Mouse (Mus musculus) forebrain, embryonic 16.5 days (tissue): ENCODE data around the gene Rnf26. TPM values are rescaled to one million over a fixed set of nuclear protein-coding genes. Genes with fewer than 3 reads are reported as not detected.

Experiments used
- ATAC-seq: fragments of 200-750 bp; cut with Nextera tagmentation; 2 replicates; pipeline ENCODE4 v1.8.0; 2017; ENCODE audit warnings: mild to moderate bottlenecking, moderate library complexity
- H3K27ac ChIP-seq: fragments of 300-500 bp; sonication (generic); 2 replicates; pipeline ENCODE4 v1.5.1; 2014; ENCODE audit warnings: low read length, control low read depth
- H3K27me3 ChIP-seq: fragments of 300-500 bp; sonication (generic); replicated peaks from 2 replicates; pipeline ENCODE4 v1.6.1; 2014; ENCODE audit warnings: low read length; ENCODE audit not compliant: control insufficient read depth, insufficient read depth
- H3K36me3 ChIP-seq: fragments of 300-500 bp; sonication (generic); 2 replicates; pipeline ENCODE4 v1.6.1; 2014; ENCODE audit not compliant: control insufficient read depth, insufficient read depth
- H3K4me1 ChIP-seq: fragments of 300-500 bp; sonication (generic); replicated peaks from 2 replicates; pipeline ENCODE4 v1.6.1; 2014; ENCODE audit warnings: low read length; ENCODE audit not compliant: control insufficient read depth, insufficient read depth
- H3K4me2 ChIP-seq: fragments of 300-500 bp; sonication (generic); 2 replicates; pipeline ENCODE4 v1.6.1; 2014; ENCODE audit warnings: mild to moderate bottlenecking, low read length, control low read depth
- H3K4me3 ChIP-seq: fragments of 300-500 bp; sonication (generic); replicated peaks from 2 replicates; pipeline ENCODE4 v1.5.1; 2014; ENCODE audit warnings: mild to moderate bottlenecking, low read length, control low read depth
- H3K9ac ChIP-seq: fragments of 300-500 bp; sonication (generic); replicated peaks from 2 replicates; pipeline ENCODE4 v1.6.1; 2014; ENCODE audit warnings: low read depth, low read length, control low read depth
- H3K9me3 ChIP-seq: fragments of 300-500 bp; sonication (generic); 2 replicates; pipeline ENCODE4 v1.6.1; 2016; ENCODE audit warnings: low read length; ENCODE audit not compliant: control insufficient read depth
- WGBS: fragments of 180-500 bp; shearing (Covaris S2); extraction: QIAGEN DNeasy Blood & Tissue Kit; methylation state at CpG from one replicate; pipeline ENCODE4 v1.1.7; 2014; 5-methylcytosine and 5-hydroxymethylcytosine counted together
- polyA plus RNA-seq: library from polyadenylated mRNA; unstranded; fragments of >200 nt; fragmentation: Nextera tagmentation; extraction: Ambion mirVana; gene quantifications from 2 replicates; pipeline ENCODE4 v1.2.1, GENCODE M21; 2015

Rnf26 gene
- polyA plus RNA-seq, 1 experiment from 2014 or later = 33.4 TPM

GRCm38 (mm10) chr9:44101490-44101889, 11.8 kb downstream of the Rnf26 start, which contains the start of gene Mfrp:
Gene Mfrp (plus strand): TSS chr9:44101729.
- H3K9me3 ChIP-seq = no peaks in the 10 kb centered on the region
- H3K4me1 ChIP-seq = peaks cover 8% of the 10 kb centered on the region
- H3K36me3 ChIP-seq = no peaks in the 10 kb centered on the region
- no peaks in the 10 kb centered on the region for H3K27me3 ChIP-seq
- H3K27ac ChIP-seq = no peak within 1 kb of the TSS
- H3K9ac ChIP-seq = no peak within 1 kb of the TSS
- no peak within 1 kb of the TSS for H3K4me2 ChIP-seq
- H3K4me3 ChIP-seq = no peak within 1 kb of the TSS
- ATAC-seq = no peak
- 59% methylated on average over 9 of the region's 9 CpGs for WGBS

DNA sequence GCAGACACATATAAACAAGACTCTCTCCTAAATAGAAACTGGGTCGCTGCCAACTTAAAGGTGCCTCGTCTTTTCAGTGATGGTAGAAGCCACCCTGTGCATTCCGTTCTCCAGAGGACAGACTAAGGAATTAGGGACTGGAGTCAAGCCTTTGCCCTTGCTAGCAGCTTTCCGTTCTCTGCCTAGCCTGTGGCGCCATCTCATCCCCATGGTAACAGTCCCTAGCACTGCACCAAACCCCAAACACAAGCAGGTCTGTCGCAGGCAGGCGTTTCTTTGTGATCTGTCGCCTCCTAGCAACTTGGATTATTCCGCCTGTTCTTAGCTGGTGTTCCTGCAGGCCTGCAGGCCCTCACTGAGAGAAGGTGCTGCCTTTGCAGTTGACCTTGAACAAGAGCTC, 16.8 kb downstream of the Rnf26 start:
- Histone ChIP-seq H3K9ac (no peak overlapping the region), H3K27me3 (no peaks in the 10 kb centered on the region), H3K27ac (peak overlapping the region; percentile 58), H3K4me3 (no peak overlapping the region), H3K36me3 (no peaks in the 10 kb centered on the region), H3K9me3 (no peaks in the 10 kb centered on the region), H3K4me1 (peaks cover 12% of the 10 kb centered on the region), H3K4me2 (no peak overlapping the region)
- peak; percentile 80 for ATAC-seq
- 11% methylated on average over 9 of the region's 9 CpGs for WGBS

DNA sequence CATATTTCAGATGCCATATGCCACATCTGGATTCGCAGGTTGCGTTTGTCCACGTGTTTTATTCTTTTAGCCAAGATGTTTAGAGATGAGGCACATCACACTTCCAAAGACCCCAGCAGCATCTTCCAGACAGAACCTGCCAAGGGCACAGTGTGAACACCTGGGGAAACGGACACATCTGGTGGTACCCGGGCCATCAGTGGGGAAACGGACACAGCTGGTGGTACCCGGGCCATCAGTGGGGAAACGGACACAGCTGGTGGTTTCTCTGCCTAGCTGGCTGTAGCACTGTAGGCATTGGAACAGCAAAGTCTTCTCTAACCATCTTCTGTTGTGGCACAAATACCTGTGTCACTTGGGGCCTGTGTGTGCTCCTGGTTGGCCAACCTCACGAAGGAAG, 17.5 kb downstream of the Rnf26 start:
- Histone ChIP-seq H3K36me3 (no peaks in the 10 kb centered on the region), H3K4me3 (no peak overlapping the region), H3K27me3 (no peaks in the 10 kb centered on the region), H3K9ac (no peak overlapping the region), H3K9me3 (no peaks in the 10 kb centered on the region), H3K4me1 (peaks cover 12% of the 10 kb centered on the region), H3K27ac (no peak overlapping the region), H3K4me2 (no peak overlapping the region)
- WGBS = 94% methylated on average over 9 of the region's 9 CpGs
- no peak for ATAC-seq

- H3K36me3 ChIP-seq = no peaks in the 10 kb centered on the region
- H3K9me3 ChIP-seq = no peaks in the 10 kb centered on the region
- peaks cover 12% of the 10 kb centered on the region for H3K4me1 ChIP-seq
- ATAC-seq = no peak
- no peak overlapping the region for H3K4me2 ChIP-seq
- WGBS = 92% methylated on average over 3 of the region's 3 CpGs
- H3K9ac ChIP-seq = no peak overlapping the region
- H3K4me3 ChIP-seq = no peak overlapping the region
- H3K27ac ChIP-seq = no peak overlapping the region
- no peaks in the 10 kb centered on the region for H3K27me3 ChIP-seq
Observed at GRCm38 (mm10) chr9:44094737-44095136, 18.6 kb downstream of the Rnf26 start.

DNA sequence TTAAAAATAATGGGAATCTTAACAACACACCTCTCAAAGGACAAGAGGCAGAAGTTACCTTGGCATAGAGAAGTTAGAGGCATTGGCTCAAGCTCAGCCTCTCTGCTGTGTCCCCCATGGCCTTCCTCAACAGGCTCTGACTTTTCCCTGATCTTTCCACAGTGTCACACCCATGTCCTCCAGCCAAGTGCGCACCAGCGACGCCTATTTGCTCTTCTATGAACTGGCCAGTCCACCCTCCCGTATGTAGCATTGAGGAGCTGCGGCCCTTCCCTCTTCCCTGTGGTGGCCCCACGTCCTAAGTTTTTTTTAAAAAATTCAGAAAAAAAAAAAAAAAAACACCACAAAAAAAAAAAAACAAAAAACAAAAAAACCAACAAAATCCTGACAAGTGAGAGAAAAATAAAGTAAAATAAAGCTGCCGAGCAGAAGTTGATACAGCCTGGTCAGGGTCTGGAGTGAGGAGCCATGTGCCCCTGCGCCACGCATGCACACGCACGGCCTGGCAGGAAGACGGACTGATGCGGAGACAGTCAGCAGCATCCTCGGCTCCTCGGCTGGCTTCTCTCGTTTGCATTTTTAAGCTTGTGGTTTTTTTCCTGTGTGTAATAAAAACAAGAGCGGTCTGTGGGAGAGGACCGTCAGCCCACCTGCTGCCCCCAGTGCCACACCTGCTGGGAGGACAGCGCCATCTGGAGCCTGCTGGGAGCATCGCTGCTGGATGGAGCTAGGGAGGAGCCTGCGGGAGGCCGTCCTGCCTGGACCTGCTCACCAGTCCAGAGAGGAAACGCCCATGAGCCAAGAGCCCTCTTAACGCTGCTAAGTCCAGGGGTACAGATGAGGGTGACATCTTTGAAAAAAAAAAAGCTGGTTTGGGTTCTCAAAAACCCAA, 19.5 kb downstream of the Rnf26 start:
- Histone ChIP-seq H3K9ac (no peak overlapping the region), H3K36me3 (no peaks in the 10 kb centered on the region), H3K27me3 (no peaks in the 10 kb centered on the region), H3K27ac (no peak overlapping the region), H3K4me1 (peaks cover 12% of the 10 kb centered on the region), H3K9me3 (no peaks in the 10 kb centered on the region), H3K4me3 (no peak overlapping the region), H3K4me2 (peak overlapping the region; percentile 44)
- WGBS = 28% methylated on average over 24 of the region's 24 CpGs
- ATAC-seq = peak; percentile 45; the same call in 1 of the 2 replicates

DNA sequence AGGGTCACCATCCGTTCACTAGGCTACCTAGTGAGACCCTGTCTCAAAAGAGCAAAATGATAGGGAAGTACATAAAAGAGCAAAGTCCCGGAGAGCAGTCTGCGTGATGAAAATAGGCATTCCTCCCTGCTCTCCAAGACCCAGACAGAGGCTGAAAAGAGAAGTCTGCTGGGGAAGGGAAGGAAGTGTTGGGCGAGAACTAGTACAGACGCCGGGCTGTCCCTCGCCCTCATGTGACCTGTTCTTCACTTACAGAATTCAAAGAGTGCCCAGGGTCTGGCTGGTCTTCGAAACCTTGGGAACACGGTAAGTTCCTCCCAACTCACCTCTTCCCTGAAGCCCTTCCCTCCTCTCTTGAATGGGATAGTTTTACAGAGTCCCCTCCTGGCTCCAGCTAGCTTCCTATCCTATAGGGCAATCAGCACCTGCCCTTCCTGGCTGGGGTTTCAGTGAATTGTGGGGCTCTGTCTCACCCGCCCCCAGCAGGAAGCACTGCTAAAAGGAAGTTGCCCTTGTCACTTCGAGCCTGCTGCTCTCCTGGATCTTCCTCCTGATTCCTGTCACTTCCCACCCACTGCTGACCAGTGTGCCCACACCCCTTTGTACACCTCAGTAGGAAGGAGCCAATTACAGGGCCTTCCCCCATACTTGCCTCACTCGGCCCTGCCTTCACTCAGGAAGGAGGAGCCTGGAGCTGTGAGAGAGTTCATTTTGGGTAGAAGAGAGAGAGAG, 24.3 kb downstream of the Rnf26 start:
- peaks cover 31% of the 10 kb centered on the region for H3K4me1 ChIP-seq
- no peak overlapping the region for H3K4me3 ChIP-seq
- 0 out of 2 replicates have a peak, but pooled peaks cover 4% of the 10 kb centered on the region for H3K27me3 ChIP-seq
- H3K9me3 ChIP-seq = no peaks in the 10 kb centered on the region
- H3K27ac ChIP-seq = no peak overlapping the region
- H3K9ac ChIP-seq = no peak overlapping the region
- 65% methylated on average over 12 of the region's 12 CpGs for WGBS
- ATAC-seq = no peak
- no peaks in the 10 kb centered on the region for H3K36me3 ChIP-seq
- no peak overlapping the region for H3K4me2 ChIP-seq

DNA sequence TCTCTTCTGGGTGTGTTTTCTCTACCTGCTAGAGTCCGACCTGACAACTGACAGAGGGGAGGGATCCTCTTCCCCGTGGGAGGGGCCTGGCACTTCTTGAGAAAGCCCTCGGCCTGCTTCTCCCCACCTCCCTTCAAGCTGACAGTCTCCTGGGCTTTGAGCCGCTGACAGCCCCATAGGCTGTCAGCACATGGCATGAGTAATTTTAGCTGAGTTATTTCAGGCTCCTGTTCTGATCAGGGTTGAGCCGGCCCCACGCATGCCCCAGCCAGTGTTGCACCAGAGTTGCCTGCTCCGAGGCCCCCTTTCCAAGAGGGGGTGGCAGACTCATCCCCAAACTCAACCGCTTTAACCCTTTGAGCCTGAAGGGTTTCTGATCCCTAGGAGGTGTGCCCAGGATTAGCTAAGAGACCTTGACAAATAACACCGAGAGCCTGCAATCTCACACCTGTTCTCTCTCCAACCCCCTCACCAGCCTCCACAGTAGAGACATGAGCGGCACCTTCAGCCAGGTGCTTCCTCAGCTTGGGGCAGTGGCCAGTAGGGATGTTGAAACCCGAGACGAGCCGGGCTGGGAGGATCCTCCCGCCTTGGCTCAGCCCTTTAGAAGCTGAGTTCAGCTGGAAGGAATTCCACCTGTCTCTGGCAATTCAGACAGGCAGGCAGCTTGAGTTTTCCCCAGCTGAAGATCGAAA, 25.4 kb downstream of the Rnf26 start:
- 0 out of 2 replicates have a peak, but pooled peaks cover 8% of the 10 kb centered on the region for H3K27me3 ChIP-seq
- no peaks in the 10 kb centered on the region for H3K36me3 ChIP-seq
- H3K9me3 ChIP-seq = no peaks in the 10 kb centered on the region
- WGBS = 12% methylated on average over 15 of the region's 15 CpGs
- H3K27ac ChIP-seq = no peak overlapping the region
- H3K4me2 ChIP-seq = no peak overlapping the region
- peaks cover 36% of the 10 kb centered on the region for H3K4me1 ChIP-seq
- H3K9ac ChIP-seq = no peak overlapping the region
- no peak overlapping the region for H3K4me3 ChIP-seq
- ATAC-seq = no peak

GRCm38 (mm10) chr9:44086960-44087359, 26.4 kb downstream of the Rnf26 start:
- Histone ChIP-seq H3K4me1 (peaks cover 36% of the 10 kb centered on the region), H3K36me3 (no peaks in the 10 kb centered on the region), H3K27me3 (0 out of 2 replicates have a peak, but pooled peaks cover 8% of the 10 kb centered on the region), H3K4me3 (no peak overlapping the region), H3K9me3 (no peaks in the 10 kb centered on the region), H3K9ac (no peak overlapping the region), H3K4me2 (no peak overlapping the region), H3K27ac (no peak overlapping the region)
- no peak for ATAC-seq
- WGBS = 41% methylated on average over 10 of the region's 10 CpGs
